Mouse (Mus musculus): ENCODE data around the gene Gm21973. TPM values are rescaled to one million over a fixed set of nuclear protein-coding genes. Genes with fewer than 3 reads are reported as not detected.

Gm21973 gene
- total RNA-seq (2021) = not detected
- long read RNA-seq, experiment 1 = 0 reads
- long read RNA-seq, experiment 2, partial matches to known transcripts = 0 of 1 reads
- long read RNA-seq, experiment 2, other reads (novel, unspliced or antisense) = 1 of 1 reads

DNA sequence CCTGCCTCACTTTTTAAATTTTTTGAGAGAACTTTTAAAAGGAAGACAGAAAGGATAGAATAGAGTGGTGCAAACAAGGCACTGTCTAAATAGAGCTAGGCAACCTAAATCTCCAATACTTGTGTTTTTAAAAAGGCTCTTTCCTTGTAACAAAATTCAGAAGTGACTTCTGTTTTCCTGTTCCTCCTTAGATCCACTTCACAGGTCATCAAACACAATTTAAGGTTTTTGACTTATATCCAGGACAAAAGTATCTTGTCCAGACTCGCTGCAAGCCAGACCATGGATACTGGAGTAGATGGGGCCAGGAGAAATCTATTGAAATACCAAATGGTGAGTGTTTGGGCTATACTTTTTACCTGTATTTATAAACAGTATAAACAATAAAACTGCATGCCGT lies at the start of gene Gm21973:
Gm21973 (plus strand) TSS at position 301 of the 400 bp plus-strand sequence.
- DNase-seq (ENCODE audit: low spot score in 2 of 2) = no peak
- intact Hi-C loops (cut with DNase I) = no loop called here

DNA sequence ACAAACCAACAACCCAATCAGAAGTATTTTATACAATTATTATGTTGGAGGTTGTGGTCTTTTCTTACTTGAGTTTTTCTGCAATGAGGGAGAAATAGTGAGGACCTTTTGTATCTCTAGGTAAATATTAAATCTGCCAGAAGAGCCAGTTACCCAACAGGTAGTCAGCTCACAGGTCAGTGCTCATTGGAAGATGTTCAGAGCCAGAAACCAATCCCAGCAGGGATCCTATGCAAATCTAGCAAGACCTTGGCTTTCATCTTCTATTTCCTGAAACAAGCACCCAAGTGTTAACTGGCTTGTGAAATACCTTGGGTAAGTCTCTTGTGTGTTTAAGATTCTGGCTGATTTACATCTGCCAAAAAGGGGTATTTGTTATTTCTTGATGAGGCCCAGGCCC lies 48.8 kb upstream of the Gm21973 start:
- DNase-seq (ENCODE audit: low spot score in 2 of 2) = no peak
- intact Hi-C loops (cut with DNase I) = no loop called here

DNA sequence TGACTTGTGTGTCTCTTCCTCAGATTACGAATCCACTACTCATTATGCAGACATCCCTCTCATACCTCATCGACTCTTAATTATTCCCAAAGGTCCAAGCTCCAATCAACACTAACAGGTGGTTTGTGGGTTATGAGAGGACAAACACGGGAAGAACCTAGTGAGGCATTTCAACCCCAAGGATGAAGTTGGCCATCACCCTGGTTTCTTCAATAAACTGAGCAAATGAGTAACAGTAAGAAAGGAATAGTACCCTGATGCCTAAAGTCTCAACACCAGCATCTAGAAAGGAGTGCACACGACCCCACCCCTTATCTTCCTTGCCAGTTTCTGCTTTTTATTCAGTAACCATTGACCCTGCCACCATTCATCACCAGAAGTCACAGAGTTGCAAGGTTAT lies 47.7 kb upstream of the Gm21973 start:
- no peak for DNase-seq (ENCODE audit: low spot score in 2 of 2)
- intact Hi-C loops (cut with DNase I) = no loop called here

DNA sequence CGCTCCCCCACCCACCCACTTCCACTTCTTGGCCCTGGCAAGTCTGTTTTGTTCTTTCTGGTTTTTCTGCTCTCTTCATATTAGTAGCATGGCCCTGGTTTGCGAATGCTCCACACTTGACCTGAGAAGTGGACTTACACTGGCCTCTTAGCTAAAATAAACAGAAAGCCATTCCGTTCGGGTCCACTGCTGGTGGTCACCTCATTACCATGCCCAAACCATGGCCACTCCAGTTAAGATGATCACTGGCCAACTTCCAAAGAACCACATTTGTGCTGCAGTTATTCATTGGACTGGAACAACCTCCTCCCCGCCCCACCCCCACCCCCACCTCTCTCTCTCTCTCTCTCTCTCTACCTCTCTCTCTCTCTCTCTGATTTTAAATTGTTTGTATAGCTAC lies 43.6 kb upstream of the Gm21973 start:
- DNase-seq (ENCODE audit: low spot score in 2 of 2) = no peak
- intact Hi-C loops (cut with DNase I) = no loop called here

DNA sequence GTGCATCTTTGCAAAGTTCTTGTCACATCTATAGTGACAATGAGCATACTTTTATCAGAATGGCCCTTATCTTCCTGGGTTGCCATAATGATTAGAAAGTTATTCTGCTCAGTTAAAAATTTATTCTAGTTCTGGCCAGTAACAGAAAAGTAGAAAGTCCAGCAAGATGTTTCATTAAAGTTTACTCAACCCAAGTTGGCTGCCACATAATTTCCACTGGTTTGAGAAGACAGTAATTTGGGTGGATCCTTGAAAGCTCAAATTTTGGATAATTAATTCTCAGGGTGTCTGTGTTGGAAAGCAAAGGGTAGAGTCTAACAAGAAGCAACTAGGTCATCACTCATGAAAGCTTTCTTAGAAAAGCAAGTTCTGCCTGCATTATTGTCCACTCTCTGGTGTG lies 41.5 kb upstream of the Gm21973 start:
- intact Hi-C loops (cut with DNase I) = no loop called here
- DNase-seq (ENCODE audit: low spot score in 2 of 2) = no peak

DNA sequence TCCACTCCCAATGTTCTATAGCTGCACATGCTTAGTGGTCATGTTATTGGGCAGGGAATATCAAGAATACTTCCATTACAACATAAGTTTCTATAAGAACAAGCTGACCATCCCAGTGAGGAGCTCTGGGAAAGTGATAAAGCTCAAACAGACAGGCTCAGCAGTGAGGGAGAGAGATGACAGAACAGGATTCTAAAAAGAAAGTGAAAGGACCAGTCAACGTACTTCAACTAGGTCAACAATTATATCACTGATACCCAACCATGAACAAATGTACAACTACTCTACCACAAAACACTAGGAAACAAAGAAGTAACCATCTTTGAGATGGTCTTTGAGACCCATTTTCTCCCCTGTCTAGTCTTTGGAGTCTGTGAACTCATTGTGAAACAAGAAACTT lies 28.6 kb upstream of the Gm21973 start:
- intact Hi-C loops (cut with DNase I) = no loop called here
- DNase-seq (ENCODE audit: low spot score in 2 of 2) = no peak

DNA sequence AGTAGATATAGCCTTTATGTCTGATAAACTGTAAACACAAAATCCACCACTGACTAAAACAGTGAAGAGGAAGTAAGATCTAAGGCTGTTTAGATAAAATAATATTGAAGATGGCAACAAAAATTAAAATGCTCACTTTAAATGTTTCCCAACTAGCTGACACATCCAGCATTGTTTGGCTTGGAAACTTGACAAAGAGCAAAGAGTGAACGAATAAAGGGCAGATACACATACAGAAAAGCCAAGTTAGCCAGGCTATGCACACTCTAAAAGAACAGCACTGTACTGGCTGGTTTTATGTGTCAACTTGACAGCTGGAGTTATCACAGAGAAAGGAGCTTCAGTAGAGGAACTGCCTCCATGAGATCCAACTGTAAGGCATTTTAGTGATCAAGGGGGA lies 27.1 kb upstream of the Gm21973 start:
- intact Hi-C loops (cut with DNase I) = no loop called here
- DNase-seq (ENCODE audit: low spot score in 2 of 2) = no peak

DNA sequence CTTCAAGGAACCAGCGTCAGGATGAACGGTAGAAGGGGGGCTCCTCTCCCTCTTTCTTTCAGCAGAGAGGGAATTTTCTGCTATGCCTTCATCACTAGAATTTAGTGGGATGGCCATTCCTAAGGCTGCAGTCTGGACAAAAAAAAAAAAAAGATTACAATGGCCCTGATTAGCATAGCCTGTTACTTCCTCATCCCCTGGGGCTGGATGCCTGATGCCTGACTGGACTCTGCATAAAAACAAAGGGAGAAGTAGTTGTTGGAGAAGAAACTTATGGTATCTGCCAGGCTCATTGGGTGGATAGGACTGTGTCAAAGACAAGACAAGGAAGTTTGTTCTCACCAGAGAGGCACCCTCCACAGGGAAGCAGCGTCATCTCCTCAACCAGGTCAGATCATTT lies 25.7 kb upstream of the Gm21973 start:
- intact Hi-C loops (cut with DNase I) = no loop called here
- DNase-seq (ENCODE audit: low spot score in 2 of 2) = no peak

DNA sequence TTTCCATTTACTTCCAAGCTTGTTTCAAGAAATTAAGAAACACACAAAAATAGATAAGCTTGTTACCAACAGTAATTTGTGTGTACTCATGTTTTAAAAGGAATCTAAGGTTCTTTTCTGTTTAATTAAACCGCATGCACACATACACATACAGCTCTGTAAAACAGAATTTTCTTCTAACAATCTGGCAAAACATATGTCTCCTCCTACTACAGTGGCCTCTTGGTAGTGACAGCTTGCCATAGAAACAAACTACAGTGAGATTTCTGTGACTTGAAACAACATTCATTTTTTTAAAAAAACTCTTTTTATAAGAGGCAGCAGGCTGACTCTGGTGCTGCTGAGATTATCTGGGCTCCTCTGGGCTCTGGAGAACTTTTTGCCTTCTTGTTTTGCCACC lies 18.7 kb upstream of the Gm21973 start:
- DNase-seq (ENCODE audit: low spot score in 2 of 2) = peak in 1 of 2 experiments; percentile 16
- intact Hi-C loops (cut with DNase I) = no loop called here

DNA sequence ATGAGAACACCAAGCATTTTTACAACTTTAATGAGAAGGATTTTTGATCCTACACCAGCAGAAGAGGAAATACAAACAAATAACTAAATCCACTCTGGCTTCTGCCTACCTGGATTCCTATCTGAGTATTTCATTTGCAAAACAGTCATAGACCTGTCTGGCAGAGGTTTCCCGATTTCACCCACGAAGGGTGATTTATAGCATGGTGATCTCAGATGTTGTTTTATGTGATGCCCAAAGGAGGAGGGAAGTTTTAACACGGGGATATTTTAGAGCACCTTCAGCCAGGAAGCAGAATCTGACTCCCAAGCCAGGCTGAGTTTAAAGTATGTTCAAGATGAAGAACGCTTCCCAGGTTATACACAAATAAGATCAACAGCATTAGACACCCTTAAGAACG lies 13.4 kb upstream of the Gm21973 start:
- no peak for DNase-seq (ENCODE audit: low spot score in 2 of 2)
- intact Hi-C loops (cut with DNase I) = loop anchor here (5.0 kb wide), 1 partner anchor 855 kb away; no protein-coding TSS in a partner anchor

DNA sequence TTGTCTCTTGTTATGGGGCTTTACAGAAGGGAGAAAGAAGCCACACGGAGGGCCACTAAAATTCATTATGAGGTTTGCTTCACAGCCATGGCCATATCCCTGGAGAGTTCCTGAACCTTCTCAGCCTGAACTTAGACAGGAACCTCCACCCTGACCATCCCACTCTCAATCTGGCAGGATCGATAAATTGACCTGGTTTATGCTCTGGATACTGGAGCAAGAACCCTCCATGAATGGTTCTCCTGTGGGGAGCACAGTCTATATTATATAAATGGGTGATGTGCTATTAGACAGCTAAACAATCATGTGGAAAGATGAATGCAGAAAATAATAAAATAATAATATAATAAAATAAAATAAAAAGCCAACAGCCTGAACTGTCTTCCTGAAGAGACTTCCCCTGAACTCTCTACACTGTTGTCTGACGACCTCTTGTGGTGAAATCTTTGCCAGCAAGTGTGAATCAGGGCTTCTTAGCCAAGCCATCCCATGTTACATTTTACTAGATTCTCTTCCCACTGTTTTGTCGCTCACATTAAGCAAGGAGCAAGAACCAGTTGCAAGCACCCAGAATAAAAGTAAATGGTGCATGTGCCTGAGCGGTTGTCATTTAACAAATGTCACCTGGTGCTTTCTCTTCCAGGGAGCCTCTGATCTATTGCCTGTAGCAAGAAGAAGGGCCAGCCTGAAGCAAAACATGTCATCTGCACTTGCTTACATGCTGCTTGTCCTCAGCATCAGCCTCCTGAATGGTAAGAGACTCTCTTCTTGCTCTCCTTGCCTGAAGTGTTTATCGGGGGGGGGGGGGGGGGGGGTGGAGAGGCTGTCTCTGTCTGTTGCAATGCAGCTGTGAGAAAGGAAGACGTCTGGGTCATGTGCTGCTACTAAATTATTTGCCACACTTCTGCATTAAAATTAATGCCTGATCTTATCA lies 11.4 kb upstream of the Gm21973 start:
- intact Hi-C loops (cut with DNase I) = loop anchor here (5.0 kb wide), 1 partner anchor 856 kb away; no protein-coding TSS in a partner anchor
- peak; percentile 71 to 72 for DNase-seq (ENCODE audit: low spot score in 2 of 2)

DNA sequence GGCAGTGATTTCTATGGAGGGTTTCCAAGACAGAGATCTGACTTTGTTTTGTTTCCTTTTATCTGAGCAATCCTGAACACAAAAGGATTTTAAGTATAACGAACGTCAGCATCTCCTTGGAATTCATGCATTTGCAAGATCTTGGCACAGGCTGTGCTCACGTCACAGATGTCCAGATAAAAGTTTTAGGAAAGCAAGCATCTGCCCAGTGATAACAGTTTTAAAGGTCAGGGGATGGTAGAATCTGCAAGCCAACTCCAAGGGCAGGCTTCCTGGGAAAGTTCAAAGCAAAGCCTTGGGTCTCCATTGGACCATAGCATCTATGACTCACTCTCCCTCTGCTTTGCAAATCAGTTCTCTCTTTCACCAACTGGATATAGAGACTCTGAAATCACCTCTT lies 5.4 kb downstream of the Gm21973 start:
- intact Hi-C loops (cut with DNase I) = no loop called here
- no peak for DNase-seq (ENCODE audit: low spot score in 2 of 2)

DNA sequence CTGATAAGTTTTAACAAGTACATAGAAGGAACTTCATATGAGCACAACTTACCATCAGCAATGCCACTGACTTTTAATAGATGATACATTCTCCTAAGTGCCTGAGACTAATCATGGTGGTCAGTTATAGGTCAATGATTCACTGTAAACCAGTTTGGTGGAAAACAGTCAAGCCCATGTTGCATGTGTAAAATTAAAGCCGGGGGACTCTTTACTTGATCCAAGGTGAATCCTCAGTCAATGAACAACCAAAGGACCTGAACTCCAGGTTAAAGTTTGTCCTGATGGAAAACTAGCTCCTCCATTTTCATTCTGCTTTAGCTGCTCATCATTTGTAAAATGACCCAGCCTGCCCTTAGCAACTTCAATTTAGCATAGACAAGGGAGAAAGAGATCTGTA lies 7.4 kb downstream of the Gm21973 start:
- no peak for DNase-seq (ENCODE audit: low spot score in 2 of 2)
- intact Hi-C loops (cut with DNase I) = no loop called here

DNA sequence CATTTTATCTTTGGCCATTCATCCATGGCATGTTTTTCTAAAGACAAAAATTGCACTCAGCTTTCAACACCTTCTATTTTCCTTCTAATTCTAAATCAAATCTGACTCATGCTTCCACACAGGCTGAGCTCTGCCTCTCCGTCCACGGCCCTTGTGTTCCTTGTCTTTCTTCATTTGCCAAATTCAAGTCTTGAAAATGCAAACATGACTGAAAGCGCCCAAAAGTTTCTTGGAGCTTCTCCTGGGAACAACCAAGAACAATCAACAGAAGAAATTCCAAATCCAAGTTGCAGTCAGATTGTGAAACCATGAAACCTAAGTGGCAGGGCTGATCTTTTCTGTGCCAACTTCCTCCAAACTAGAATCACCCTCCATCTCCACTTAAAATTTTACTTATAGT lies 13.4 kb downstream of the Gm21973 start:
- intact Hi-C loops (cut with DNase I) = no loop called here
- DNase-seq (ENCODE audit: low spot score in 2 of 2) = no peak

DNA sequence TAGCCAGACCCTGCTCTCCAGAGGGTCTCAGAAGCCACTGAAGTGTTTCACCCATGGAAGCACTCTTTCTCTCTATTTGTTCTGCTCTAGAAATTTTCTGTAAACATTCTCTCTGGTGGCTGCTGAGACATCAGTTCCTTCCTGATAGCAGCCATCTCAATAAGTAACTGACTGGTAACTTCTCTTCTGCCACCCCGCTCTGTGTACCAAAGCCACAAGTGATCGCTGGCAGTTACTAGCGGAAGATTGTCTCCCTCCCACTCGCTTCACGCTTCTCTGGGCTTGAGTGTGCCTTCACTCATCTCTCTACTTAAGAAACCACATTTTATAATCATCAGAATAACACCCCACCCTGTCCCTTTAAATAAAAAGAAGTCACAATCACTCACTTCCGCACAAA lies 21.9 kb downstream of the Gm21973 start:
- intact Hi-C loops (cut with DNase I) = no loop called here
- no peak for DNase-seq (ENCODE audit: low spot score in 2 of 2)

DNA sequence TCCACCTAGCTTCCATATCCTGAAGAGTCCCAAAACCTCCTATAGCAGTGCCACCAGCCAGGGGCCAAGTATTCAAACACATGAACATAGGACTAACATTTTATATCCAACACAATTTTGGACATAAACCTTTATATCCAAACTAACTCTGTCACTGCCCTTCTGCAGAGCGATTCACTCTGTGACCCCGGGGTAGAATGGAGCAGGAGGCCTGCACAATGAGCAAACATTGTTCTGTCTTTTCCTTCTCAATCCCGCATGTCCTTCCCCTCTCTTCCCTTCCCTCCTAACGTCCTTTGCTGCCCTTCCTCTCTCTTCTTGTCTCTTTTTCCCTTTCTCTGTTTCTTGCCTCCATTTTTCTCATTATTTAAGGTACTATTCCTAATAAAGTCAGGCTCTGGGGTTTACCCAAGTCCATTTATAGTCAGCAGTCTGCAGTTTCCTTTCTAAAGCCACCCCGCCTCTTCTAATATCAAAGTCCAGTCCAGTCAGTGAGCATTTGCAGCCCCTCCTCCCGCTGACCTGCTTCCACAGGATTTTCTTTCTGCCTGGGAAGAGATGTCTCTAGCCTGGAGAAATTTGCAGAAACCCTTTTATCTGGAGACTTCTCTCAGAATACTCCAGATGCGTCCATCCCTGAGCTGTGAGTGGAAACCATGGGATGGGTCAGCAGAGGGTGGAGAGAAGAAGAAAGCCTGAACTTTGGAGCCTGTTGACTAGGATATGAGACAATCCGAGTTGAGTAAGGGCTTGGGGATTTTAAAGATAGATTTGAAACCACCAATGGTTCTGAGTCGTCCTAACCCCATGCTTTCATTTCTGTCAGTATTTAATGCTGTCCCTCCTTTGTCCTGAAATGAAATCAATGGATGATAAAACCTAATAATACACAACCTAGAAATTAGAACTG lies 33.1 kb downstream of the Gm21973 start, which contains the start of gene Agxt2:
Agxt2 (plus strand) TSS at position 494 of the 910 bp plus-strand sequence.
- intact Hi-C loops (cut with DNase I) = no loop called here
- DNase-seq (ENCODE audit: low spot score in 2 of 2) = no peak

DNA sequence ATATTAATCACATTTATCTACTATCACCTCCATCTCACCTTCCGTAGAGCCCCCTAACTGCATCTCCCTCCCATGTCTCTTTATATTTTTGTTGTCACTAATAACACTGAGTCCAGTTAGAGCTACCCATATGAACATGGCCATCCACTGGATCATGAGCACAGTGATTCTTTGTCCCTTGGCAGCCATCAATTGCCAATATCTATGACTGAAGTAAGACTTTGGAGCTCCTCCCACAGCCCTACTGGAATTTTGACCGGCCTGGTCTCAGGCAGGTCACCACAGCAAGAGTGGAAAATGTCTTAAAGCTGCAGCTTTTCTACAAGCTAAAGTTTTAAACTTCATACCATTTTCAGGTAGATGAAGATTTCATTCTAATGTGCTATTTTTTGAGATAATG lies 41.2 kb downstream of the Gm21973 start:
- intact Hi-C loops (cut with DNase I) = no loop called here

DNA sequence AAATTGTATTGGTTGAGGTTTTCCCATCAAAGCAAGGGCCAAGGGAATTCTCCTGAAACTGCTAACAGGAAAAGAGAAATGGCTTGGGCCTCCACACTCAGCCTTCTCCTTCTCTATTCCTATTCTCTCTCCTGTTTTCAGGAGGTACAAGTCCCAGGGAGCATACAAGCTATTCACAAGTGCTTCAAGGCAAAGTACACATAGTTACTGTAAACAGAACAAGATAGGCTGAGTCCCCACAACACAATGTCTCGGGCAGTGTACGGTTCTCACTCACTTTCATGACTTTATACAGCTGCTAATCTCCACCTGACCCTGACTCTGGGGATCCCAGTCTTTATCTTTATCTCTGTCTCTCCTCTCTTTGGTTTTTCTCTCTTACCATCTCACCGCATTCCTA lies 50.2 kb downstream of the Gm21973 start:
- DNase-seq (ENCODE audit: low spot score in 2 of 2) = no peak
- intact Hi-C loops (cut with DNase I) = no loop called here

More for the DNA sequence above, 41.2 kb downstream of the Gm21973 start:
- DNase-seq (ENCODE audit: low spot score in 2 of 2) = no peak

DNA sequence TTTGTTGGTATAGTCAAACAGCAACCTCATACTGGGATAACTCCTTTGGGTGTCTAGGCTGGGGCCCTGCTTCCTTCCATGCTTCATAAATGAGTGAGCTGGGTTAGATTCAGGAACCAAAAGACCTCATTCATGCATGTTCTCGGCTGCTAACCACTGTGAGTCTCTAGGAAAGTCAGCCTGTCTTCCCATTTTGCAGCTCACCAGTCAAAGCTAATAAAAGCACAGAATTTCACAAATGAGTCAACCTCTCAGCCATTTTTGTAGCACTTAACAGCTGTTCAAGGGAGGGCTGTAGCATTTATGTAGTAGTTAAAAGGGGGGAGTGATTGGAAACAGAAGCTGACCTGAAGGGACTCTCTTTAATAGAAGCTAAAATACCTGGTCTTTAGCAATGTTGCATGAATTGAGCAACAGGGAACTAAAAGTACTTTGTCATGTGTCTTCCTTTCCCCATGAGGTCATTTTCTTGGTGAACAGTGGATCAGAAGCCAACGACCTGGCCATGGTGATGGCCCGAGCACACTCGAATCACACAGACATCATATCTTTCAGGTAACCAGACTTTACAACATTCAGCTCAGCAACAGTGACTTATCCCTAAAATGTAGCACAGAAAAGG lies 53.3 kb downstream of the Gm21973 start:
- DNase-seq (ENCODE audit: low spot score in 2 of 2) = peak; percentile 5 to 6
- intact Hi-C loops (cut with DNase I) = no loop called here

Measured in left cerebral cortex, postnatal 14 days (tissue).